ENCODE assay signal across 8 mouse cellular contexts in the genomic region with DNA sequence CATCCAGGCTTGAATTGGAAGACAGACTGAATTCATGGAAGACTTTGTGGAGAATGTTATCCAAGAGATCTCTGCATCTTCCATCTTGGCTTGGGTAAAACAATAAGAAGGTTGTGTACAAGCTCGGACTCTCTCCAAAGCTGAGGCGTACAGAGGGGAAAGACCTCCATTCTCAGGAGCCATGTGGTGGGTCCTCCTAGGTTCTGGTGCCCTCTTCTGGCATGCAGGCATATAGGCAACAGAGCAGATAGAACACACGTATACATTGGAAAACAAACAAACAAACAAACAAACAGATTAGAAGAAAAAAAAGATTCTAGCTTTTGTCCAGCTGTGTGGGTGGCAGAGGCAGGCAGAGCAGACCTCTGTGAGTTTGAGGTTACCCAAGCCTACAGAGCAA.
DNase-seq lines count a peak whose midpoint lies in the region; ATAC-seq and TF ChIP-seq lines count a peak whose summit lies in the region.

No protein-coding gene starts in this region.

- H3K4me2 ChIP-seq in intestine, embryonic 15.5 days (replicated peaks), result no peak overlapping the region
- H3K4me2 ChIP-seq in intestine, embryonic 16.5 days (ENCODE audit: low read depth, low read length), result no peak overlapping the region
- H3K4me2 ChIP-seq in hindbrain, postnatal 0 days (ENCODE audit: low read depth, low read length), result no peak overlapping the region
- H3K4me2 ChIP-seq in neural tube, embryonic 11.5 days (ENCODE audit: low read depth), result no peak overlapping the region

- H3K4me3 ChIP-seq in intestine, embryonic 15.5 days (replicated peaks), result no peak overlapping the region
- no peak overlapping the region for H3K4me3 ChIP-seq in intestine, embryonic 16.5 days (ENCODE audit: low read length)
- H3K4me3 ChIP-seq in ES-Bruce4 (ENCODE audit: low read depth, low read length), result no peak overlapping the region
- no peak overlapping the region for H3K4me3 ChIP-seq in hindbrain, postnatal 0 days (ENCODE audit: low read length)
- H3K4me3 ChIP-seq in neural tube, embryonic 11.5 days (ENCODE audit: low read depth, low read length), result no peak overlapping the region

- H3K4me1 ChIP-seq in intestine, embryonic 15.5 days (replicated peaks), result no peaks in the 10 kb centered on the region
- H3K4me1 ChIP-seq in intestine, embryonic 16.5 days (ENCODE audit: control insufficient read depth, insufficient read depth, low read length), result no peaks in the 10 kb centered on the region
- H3K4me1 ChIP-seq in ES-Bruce4 (ENCODE audit: control insufficient read depth, insufficient read depth, low read length), result peaks cover 2% of the 10 kb centered on the region
- H3K4me1 ChIP-seq in hindbrain, postnatal 0 days (ENCODE audit: insufficient read depth, low read length), result no peaks in the 10 kb centered on the region
- no peaks in the 10 kb centered on the region for H3K4me1 ChIP-seq in neural tube, embryonic 11.5 days (ENCODE audit: control insufficient read depth, insufficient read depth, low read length)

- no peak for TF ChIP-seq POLR2A in ES-Bruce4 (IDR thresholded peaks at IDR 0.05; ENCODE audit: insufficient read depth, low read length)

- H3K36me3 ChIP-seq in intestine, embryonic 15.5 days, result no peaks in the 10 kb centered on the region
- no peaks in the 10 kb centered on the region for H3K36me3 ChIP-seq in intestine, embryonic 16.5 days (ENCODE audit: control insufficient read depth, insufficient read depth, low read length)
- no peaks in the 10 kb centered on the region for H3K36me3 ChIP-seq in ES-Bruce4 (ENCODE audit: control insufficient read depth, insufficient read depth, low read length, poor library complexity, severe bottlenecking)
- no peaks in the 10 kb centered on the region for H3K36me3 ChIP-seq in hindbrain, postnatal 0 days (ENCODE audit: insufficient read depth, low read length)
- H3K36me3 ChIP-seq in neural tube, embryonic 11.5 days (ENCODE audit: control insufficient read depth, insufficient read depth, low read length), result no peaks in the 10 kb centered on the region

- H3K9ac ChIP-seq in intestine, embryonic 15.5 days, result no peak overlapping the region
- H3K9ac ChIP-seq in intestine, embryonic 16.5 days (ENCODE audit: low read depth, low read length), result no peak overlapping the region
- no peak overlapping the region for H3K9ac ChIP-seq in ES-Bruce4 (ENCODE audit: low read depth, poor library complexity, severe bottlenecking)
- no peak overlapping the region for H3K9ac ChIP-seq in hindbrain, postnatal 0 days (replicated peaks; ENCODE audit: low read length)
- H3K9ac ChIP-seq in neural tube, embryonic 11.5 days (ENCODE audit: low read length), result no peak overlapping the region

- 0 out of 2 replicates have a peak, but pooled peaks have one; percentile 9 for TF ChIP-seq EP300 in ES-Bruce4 (IDR thresholded peaks at IDR 0.05; ENCODE audit: insufficient read depth, low read depth, low read length)

- H3K9me3 ChIP-seq in intestine, embryonic 15.5 days, result no peaks in the 10 kb centered on the region
- no peaks in the 10 kb centered on the region for H3K9me3 ChIP-seq in intestine, embryonic 16.5 days (ENCODE audit: control insufficient read depth, low read length)
- H3K9me3 ChIP-seq in ES-Bruce4 (replicated peaks; ENCODE audit: control insufficient read depth, insufficient read depth, low read length, poor library complexity, severe bottlenecking), result peaks cover 23% of the 10 kb centered on the region
- H3K9me3 ChIP-seq in hindbrain, postnatal 0 days (ENCODE audit: low read length), result no peaks in the 10 kb centered on the region
- H3K9me3 ChIP-seq in neural tube, embryonic 11.5 days (ENCODE audit: control insufficient read depth, low read length), result no peaks in the 10 kb centered on the region

- no peaks in the 10 kb centered on the region for H3K27me3 ChIP-seq in intestine, embryonic 15.5 days (replicated peaks)
- no peaks in the 10 kb centered on the region for H3K27me3 ChIP-seq in intestine, embryonic 16.5 days (replicated peaks; ENCODE audit: control insufficient read depth, insufficient read depth, low read length)
- H3K27me3 ChIP-seq in ES-Bruce4 (ENCODE audit: control insufficient read depth, insufficient read depth, low read length, poor library complexity, severe bottlenecking), result no peaks in the 10 kb centered on the region
- H3K27me3 ChIP-seq in hindbrain, postnatal 0 days (ENCODE audit: insufficient read depth, low read length), result no peaks in the 10 kb centered on the region
- H3K27me3 ChIP-seq in neural tube, embryonic 11.5 days (ENCODE audit: control insufficient read depth, insufficient read depth, low read length), result no peaks in the 10 kb centered on the region

- WGBS in intestine, embryonic 15.5 days, result 18% methylated on average over 3 of the region's 3 CpGs
- WGBS in intestine, embryonic 16.5 days, result 31% methylated on average over 3 of the region's 3 CpGs
- 7% methylated on average over 3 of the region's 3 CpGs for WGBS in hindbrain, postnatal 0 days
- 38% methylated on average over 3 of the region's 3 CpGs for WGBS in neural tube, embryonic 11.5 days

- no peak overlapping the region for H3K27ac ChIP-seq in intestine, embryonic 15.5 days
- H3K27ac ChIP-seq in intestine, embryonic 16.5 days (ENCODE audit: low read length), result no peak overlapping the region
- no peak overlapping the region for H3K27ac ChIP-seq in ES-Bruce4 (ENCODE audit: insufficient read depth, low read length)
- H3K27ac ChIP-seq in hindbrain, postnatal 0 days, result no peak overlapping the region
- no peak overlapping the region for H3K27ac ChIP-seq in neural tube, embryonic 11.5 days (ENCODE audit: low read depth, low read length)

- TF ChIP-seq CTCF in ES-Bruce4 (IDR thresholded peaks at IDR 0.05; ENCODE audit: low read depth, low read length), result peak; percentile 79
- peak; percentile 88 for TF ChIP-seq CTCF in hindbrain, postnatal 0 days (IDR thresholded peaks at IDR 0.05; ENCODE audit: low read depth)

- DNase-seq in embryo, embryonic 10.5 days (ENCODE audit: low spot score), result peak; percentile 65
- DNase-seq in hindbrain, postnatal 0 days (ENCODE audit: low spot score), result peak; percentile 75
- peak; percentile 33 for DNase-seq in neural tube, embryonic 11.5 days (ENCODE audit: low spot score)
- no peak for DNase-seq in heart, adult 18-20 months
- DNase-seq in gastrocnemius, postnatal 4 days (ENCODE audit: low spot score in 2 of 2), result no peak

- ATAC-seq in intestine, embryonic 15.5 days, result peak; percentile 59; the same call in 1 of the 2 replicates
- no peak for ATAC-seq in intestine, embryonic 16.5 days
- peak; percentile 91 for ATAC-seq in hindbrain, postnatal 0 days
- peak; percentile 75; the same call in 1 of the 2 replicates for ATAC-seq in neural tube, embryonic 11.5 days (ENCODE audit: insufficient read depth, low FRiP score, low TSS enrichment)

Comparison
In these comparisons a context has a peak if more than half of its experiments do, and no peak if none do; other contexts are left out.
1. DNase-seq: peak in embryo, embryonic 10.5 days (single experiment), hindbrain, postnatal 0 days (single experiment) and neural tube, embryonic 11.5 days (single experiment); none in heart, adult 18-20 months (0 of 2) and gastrocnemius, postnatal 4 days (0 of 2).